Mouse (Mus musculus) lung, postnatal 10 days (tissue): ENCODE measurements around the gene Zrsr2.

Source experiments
- DNase-seq: peaks from one replicate; pipeline ENCODE4 v3.0.0; 2021

Zrsr2 gene

DNA sequence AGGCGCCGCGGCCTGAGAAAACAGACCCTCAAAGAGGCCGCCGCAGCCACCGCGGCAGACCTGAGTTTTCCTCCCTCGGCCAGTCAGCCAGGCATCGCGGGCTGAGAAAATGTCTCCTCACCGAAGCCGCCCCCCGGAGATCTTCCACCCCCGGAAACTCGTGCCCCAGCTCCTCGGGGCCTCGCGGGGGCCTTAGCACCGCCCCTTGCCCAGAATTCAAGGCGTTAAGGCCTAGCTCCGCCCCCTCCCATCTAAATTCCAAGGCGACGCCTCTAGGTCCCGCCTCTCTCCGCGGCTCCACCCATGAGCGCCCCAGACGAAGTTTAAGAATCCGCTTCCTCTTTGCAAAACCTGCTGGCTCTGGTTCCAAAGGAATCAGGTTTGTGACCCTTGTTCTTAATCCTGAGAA lies at the start of gene Zrsr2:
Zrsr2 (minus strand) TSS at position 195 of the 409 bp plus-strand sequence.
- peak; percentile 94 for DNase-seq

GRCm38 (mm10) chrX:164004809-164005208 lies 46.3 kb upstream of the Zrsr2 start:
- DNase-seq: peak; percentile 40

DNA sequence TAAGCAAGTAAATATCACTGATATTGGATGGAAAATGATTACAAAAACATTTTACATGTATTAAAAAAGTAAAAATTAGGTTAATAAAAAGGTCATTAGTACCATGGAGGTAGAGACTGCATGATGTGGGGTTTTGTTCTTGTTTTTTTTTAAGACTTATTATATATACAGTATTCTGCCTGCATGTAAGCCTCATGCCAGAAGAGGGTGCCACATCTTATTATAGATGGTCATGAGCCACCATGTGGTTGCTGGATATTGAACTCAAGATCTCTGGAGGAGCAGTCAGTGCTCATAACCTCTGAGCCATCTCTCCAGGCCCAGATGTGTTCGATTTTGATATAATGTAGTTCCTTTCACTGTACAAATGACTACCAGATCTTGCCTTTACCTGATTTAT lies 41.4 kb upstream of the Zrsr2 start:
- DNase-seq: no peak

DNA sequence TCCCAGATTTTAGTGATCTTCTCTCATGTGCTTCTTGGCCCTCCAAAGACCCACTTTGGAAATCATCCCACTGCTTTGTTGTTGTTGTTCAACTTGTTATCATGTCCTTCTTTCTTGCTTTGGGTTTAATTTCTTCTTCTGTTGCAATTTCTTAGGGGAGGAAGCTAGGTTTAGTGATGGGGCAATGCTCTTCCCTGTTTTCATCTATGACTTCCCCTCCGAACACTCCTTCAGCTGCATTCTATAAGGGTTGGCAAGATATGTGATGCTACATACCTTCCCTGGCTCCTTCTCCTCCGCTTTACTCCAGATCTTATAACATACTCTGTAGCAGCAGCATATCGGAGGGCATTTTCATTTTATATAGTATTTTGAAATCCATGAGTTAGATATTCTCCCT lies 38.3 kb upstream of the Zrsr2 start:
- no peak for DNase-seq

GRCm38 (mm10) chrX:163987718-163988374 lies 29.4 kb upstream of the Zrsr2 start:
- DNase-seq: no peak

GRCm38 (mm10) chrX:163982129-163982528 lies 23.7 kb upstream of the Zrsr2 start:
- no peak for DNase-seq

- DNase-seq: no peak
These were observed 23.0 kb upstream of the Zrsr2 start for GRCm38 (mm10) chrX:163981500-163981899.

DNA sequence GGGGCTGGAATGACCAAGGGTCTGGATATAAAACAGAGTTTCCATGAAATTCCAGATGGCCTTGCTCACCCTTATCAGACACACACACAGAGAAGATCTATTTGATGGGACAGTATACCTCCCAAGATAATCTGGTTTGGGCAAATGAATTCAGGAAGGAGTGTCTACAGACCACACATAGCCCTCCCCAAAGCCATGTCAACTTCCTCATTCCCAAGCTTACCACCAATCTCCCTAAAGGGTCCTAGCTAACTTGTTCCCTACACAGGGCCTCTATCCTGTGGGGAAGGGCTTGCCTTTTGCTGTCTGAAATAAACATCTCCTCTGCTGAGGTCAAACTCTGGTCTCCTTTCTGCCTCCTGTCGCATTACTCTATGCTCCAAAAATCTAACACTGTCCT lies 22.6 kb upstream of the Zrsr2 start:
- DNase-seq: no peak

- DNase-seq: peak; percentile 80
These were observed 526 bp downstream of the Zrsr2 start for GRCm38 (mm10) chrX:163957803-163958466.

GRCm38 (mm10) chrX:163957381-163957780 lies 1.1 kb downstream of the Zrsr2 start:
- DNase-seq: no peak

GRCm38 (mm10) chrX:163951618-163952017 lies 6.8 kb downstream of the Zrsr2 start:
- no peak for DNase-seq

GRCm38 (mm10) chrX:163944381-163944780 lies 14.1 kb downstream of the Zrsr2 start:
- DNase-seq: no peak

DNA sequence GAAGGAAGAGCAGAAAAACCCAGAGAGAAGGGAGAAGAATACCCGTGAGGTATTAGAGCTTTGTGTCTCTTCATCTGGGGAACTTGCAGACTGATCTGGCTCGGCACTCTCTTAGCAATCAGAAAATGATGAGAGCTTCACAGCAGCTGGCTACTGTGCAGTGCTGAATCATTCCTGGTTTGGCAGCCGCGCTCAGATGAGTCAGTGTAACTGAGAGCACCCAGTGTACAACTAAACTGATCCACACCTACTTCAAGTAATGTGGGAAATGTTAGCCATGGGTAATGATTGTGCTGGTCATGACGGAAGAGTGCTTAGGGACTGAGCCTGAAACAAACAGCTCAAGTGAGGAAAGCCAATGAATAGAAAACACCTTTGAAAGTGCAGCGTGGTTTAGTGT lies 19.9 kb downstream of the Zrsr2 start:
- DNase-seq: no peak

GRCm38 (mm10) chrX:163934731-163935130 lies 23.7 kb downstream of the Zrsr2 start:
- DNase-seq: no peak

GRCm38 (mm10) chrX:163929550-163929949 lies 28.9 kb downstream of the Zrsr2 start:
- no peak for DNase-seq

- peak; percentile 3 for DNase-seq
These were observed 45.7 kb downstream of the Zrsr2 start for GRCm38 (mm10) chrX:163912791-163913190.

- DNase-seq: peak; percentile 58
These were observed 49.1 kb downstream of the Zrsr2 start for GRCm38 (mm10) chrX:163909381-163909780.

DNA sequence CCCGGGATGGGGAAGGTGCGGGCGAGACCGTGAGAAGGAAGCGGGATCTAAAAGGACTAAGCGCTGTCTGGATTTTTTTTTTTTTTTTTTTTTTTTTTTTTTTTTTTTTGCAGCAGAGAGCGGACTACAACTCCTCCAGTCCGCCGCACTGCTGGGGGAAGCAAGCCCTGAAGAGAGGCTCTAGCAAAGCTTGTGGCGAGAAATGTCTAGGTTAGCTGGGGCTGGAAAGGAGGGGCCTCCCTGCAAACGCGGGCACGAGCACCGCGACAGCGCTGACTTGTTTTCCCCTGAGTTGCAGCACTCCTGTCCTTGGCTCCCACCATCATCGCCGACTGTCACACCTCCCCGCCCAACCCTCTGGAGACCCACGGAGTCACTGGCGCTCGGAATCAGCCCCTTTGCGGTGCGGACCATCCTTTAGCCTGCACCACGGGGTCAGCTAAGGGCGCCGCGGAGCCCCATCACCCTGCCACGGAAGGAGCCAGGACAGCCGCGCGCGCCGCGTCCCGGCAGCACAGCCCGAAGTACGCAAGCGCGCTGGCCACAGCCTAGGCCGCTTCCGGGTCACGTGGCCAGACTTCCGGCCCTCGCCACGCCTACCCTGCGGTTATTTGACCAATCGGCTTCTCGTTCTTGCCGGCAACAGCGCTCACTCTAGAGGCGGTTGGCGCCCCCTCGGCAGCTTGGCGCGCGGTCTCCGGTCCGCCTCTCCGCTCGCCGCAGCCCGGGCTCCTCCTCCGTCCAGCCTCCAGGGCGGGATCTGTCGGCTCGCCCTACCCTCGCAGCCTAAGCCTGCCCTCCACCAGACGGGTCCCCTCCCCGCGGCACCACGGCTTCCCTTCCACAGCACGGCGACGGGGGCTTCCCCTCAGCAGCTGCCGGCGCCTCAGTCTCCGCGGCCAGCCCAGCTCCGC lies 49.9 kb downstream of the Zrsr2 start, which contains the start of gene Ap1s2:
Ap1s2 (plus strand) TSS at position 681 of the 914 bp plus-strand sequence.
- DNase-seq: peak; percentile 96

DNA sequence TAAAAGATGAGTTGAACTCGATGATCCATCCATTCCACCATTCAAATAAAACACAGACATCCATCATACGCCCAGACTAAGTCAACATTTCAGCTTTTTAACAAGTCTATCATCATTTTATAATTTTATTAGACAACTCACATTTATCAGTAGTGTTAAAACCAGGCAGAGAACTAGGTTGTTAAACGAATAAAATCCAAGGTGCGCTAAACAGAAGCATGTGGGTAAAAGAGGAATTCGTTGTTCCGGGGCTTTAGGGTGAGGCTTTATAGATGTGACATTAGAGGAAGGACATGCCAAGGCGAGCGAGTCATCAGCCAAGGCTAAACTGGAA lies 50.5 kb downstream of the Zrsr2 start:
- no peak for DNase-seq

GRCm38 (mm10) chrX:163906861-163907260 lies 51.6 kb downstream of the Zrsr2 start:
- no peak for DNase-seq

- DNase-seq: no peak
These were observed 58.9 kb downstream of the Zrsr2 start for GRCm38 (mm10) chrX:163899431-163900020.

- no peak for DNase-seq
These were observed 61.1 kb downstream of the Zrsr2 start for GRCm38 (mm10) chrX:163897354-163897753.

GRCm38 (mm10) chrX:163885539-163885981 lies 72.9 kb downstream of the Zrsr2 start:
- DNase-seq: no peak
